Mouse (Mus musculus) brain, adult 2 months (tissue): Measurements from ENCODE around the gene Dock9.
A peak's percentile ranks its signal among the peaks of the same experiment; 100 is the strongest.

Experiments used
- DNase-seq: peaks from one replicate; pipeline ENCODE4 v3.0.0; 2011; ENCODE audit warnings: low read depth, low spot score

Dock9 gene

DNA sequence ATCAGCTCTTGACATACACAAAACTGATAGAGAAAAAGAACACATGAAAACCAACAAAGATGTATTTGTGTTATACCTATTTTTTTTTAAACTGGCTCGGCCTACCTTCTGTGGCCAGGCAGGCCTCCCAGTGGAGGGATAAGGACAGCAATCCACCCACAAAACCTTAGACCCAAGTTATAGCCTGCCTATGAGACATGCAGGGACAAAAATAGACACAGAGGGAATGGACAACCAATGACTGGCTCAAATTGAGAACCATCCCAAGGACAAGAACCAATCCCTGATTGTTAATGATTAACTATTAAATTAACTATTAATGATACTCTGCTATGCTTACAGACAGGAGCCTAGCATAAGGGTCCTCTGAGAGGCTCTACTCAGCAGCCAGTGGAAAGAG is 133.7 kb downstream of the Dock9 start:
- no peak for DNase-seq

DNA sequence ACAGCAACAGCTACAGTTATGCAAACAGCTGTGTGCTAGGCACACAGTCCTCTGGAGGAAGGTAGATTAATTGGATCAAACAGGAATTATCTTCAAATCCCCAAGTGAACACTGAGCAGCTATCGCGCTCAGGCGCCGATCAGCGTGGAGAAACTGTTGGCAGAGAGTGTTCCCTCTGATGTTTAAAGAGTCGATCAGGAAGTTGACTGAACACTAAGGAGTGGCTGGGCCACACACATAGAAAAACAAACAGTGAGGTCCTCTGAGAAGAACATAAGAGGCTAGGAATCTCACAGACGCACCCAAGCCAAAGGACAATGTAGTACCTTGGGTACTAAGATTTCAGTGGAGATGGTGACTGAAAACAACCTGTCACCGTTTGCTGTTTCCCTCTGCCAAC is 136.7 kb downstream of the Dock9 start:
- DNase-seq: no peak

DNA sequence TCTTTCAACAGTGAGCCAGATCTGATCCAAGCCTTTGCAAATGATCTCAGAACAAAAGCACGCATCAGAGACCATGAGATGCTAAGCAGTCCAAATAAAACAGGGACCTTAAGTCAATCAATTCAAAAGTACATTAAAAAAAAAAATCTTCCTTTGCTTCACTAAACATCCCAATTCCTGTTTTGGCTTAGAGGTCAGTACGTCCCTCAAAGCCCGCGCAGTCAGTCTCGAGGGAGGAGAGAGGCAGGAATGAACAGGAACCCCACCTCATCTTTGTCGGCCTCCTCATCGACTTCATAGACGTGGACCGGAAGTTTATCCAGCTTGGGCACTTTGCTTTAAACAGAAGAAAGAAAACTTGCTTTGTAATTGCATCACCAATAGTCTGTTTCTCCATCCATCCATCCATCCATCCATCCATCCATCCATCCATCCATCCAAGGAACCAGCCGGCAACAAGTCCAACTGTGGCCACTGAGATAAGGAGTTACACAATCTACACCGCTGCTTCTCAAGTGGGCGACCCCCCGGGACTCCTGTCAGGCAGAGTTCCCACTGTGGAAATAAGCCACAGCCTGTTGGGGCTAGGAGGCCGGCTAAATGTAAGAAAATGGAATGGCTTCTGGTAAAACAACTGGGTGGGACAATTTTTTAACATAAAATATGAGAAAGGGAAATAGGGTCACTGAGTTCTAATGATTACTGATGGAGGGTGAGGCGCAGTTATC is 137.3 kb downstream of the Dock9 start:
- DNase-seq: no peak

DNA sequence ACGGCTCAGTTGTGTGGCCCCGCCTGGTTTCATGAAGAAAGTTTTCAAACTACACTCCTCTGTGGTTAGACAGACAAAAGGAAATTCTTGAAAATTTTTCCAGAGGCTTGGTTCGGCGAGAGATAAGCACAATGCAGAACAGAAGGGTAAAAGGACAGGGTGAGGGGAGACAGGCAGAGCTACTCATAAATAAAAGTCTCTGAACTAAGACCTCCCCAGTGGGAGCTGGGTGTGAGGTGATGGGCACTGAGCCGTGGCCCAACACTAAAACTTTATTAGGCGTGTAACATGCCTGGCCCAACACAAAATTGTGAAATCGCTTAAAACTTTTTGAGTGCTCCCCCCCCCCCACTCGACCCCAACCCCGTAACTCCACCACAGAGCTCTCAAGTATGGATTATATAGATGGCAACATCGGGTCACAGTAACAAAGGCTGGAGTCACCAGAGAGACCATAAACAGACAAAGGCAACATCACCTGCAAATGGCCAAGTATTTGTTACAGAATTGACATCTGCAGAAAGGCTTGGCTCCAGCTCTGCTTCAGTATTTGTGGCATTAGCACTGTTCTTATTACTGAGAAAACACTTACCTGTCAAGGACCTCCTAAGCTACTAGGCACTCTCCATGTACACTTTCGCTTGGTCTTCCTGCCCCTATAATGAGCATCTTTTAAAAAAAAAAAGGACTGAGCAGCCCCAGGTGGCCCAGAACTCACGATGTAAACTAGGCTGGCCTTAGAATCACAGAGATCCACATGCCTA is 138.4 kb downstream of the Dock9 start:
- no peak for DNase-seq

DNA sequence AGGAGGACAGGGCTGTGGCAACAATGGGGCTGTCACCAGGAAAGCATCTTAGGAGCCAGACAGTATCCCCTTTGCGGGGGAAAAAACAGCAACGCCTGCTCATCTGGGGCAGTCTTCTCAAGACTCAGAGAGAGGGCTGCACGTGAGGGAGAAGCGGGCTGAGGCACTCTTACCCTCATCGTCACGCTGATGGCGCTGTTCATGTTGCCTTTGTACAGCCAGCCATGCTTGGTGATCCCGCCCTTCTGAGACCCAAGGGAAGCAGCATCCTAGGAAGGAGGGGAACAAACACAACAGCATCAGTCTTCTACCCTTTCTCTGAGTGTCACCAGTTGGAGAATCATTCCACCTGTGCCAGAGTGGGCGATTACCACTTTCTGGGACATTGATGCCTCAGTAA is 139.1 kb downstream of the Dock9 start:
- DNase-seq: no peak

DNA sequence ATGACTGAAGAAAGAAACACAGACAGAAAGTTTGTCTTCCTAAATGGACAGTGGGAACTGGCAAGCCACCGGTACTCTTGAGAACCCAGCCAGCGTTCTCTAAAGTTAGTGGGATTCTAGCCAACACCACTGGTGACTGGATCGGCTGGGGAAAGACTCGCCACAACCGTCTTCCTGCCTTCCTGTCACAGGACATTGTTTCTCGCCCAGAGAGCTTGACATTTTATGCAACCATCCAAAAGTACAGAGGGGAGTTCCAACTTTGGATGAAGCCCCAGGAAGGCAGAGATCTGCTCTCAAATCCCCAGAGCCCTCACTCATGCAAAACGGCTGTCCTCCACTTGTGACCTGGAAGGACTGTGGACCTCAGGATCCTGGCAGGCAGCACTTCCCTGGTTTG is 140.0 kb downstream of the Dock9 start:
- DNase-seq: no peak

DNA sequence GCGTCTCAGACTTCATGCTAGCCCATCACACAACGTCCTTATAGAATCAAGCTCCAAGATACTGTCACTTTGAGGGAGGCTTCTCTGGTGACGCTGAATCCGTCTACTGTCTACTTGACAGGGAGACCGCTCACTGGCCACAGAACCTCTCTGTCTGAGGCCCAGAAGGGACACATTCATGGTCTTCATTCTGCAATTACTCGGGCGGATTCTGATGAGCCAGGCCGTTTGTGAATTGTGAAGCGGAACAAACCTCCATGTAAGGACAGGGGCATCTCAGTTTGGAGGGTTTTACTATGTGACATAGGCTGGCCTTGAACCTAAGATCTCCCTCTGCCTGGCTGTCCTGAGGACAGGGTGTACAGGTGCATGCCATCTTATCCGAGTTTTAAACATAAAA is 140.7 kb downstream of the Dock9 start:
- DNase-seq: no peak

DNA sequence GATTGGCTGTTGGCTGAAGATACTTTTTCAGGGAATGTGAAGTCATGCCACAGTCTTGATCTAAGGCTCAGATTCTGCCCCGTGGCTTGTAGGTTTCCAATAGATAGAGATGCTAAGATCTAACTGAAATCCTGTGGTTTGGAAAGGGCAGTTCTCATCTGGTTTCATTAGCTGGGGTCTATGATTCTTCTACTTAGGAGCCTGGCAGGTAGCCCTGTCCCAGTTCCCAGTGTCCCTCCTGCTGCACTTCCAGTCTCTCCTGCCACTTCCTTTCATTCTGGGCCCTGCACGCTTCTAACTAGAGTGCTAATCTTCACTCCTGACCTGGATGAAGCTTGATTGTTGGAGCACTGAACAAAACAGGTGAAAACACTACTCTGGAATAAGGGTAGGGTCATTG is 142.7 kb downstream of the Dock9 start:
- DNase-seq: no peak

DNA sequence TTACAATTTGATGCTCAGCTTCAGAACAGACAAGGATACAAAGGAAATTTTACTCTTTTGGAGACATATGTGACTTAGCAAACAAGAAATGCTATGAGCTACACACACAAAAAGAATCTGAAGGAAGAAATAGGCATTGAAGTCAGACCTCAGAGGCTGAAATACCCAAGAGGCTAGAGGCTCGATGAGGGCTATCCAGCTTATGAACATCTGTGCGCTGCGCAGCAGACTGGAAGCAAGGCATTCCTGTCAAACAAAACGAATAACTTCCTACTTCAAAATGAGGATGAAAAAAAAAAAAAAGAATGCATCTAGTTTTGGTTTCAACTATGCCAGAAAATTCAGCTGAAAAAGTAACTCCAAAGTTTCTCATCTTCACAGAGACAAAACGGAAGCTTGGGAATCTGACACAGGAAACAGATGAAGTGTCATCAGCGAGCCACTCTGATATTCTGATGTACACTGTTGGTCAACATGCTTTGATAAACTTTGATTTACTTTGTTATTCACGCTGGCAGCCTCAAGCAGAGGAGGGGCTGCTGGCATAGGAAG is 143.1 kb downstream of the Dock9 start:
- no peak for DNase-seq

DNA sequence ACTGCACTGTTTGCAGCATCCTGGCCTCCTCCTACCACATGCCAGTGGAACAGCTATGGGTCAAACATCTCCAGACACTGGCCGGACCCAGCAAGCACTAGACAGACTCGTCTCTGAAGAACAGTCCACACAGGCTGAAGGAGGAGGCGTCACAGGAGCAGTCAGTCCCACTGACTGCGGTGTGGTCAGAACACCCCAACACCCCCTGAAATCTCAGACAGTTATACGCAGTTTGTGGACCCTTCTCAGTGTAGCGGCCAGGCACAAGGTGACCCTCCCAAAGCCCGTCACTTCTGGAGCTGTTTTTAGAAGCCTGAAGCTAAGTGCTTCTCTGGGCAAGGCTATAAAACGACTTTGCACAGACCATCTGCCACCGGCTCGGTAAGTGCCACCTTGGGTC is 143.9 kb downstream of the Dock9 start:
- DNase-seq: no peak

DNA sequence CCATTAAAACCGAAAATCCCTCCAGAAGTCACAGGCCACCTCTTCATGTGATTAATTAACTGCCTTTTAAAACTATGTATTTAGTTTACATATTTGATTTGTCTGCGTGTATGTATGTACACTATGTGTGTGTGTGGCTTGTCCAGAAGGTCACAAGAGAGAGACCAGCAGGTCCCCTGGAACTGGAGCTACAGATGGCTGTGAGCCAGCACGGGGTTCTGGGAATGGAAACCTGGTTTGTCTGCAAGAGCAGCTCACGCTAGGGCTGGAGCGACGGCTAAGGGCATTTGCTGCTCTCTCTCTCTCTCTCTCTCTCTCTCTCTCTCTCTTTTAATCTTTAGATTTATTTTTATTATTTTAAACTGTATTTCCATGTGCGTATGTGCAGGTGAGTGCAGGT is 144.4 kb downstream of the Dock9 start:
- DNase-seq: peak; percentile 95

DNA sequence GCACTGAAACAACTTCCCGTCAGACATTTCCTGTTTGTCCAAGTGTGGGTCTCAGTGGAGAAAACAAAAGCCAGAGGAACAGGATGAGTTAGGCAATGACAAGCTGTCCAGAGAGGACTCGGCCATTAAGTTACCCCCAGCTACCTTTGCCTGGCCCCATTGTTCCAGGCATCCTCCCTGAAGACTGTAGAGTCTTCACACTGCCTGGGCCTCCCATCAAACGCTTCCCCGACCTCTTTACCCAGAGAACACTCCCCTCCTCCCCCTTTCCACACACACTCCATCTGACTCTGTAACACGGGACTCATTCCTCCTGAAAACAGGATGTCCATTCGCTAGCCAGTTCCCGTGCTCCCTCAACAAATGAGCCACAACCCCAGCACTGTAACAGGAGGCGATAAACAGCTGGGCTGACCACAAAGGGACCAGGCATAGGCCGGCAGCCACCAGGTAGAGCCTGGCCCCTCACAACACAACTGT is 149.0 kb downstream of the Dock9 start:
- no peak for DNase-seq

DNA sequence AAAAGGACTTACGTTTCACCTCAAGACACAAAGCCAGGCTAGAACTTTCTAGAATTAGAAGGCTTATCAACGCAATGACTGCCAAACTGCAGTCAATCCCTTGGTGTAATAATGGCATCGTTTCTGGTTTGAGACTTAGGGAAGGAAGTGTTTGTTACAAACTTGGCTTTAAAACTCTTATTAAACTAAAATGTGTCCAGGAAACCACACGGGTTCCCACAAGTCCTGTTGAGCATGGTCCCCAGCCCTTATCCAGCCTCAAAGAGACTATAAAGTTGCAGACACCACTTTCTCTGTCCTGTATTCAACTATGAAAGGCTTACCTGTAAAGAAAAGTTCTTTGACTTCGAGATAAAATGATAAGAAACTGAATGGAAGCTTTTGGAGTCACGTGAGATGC is 149.9 kb downstream of the Dock9 start:
- DNase-seq: no peak

DNA sequence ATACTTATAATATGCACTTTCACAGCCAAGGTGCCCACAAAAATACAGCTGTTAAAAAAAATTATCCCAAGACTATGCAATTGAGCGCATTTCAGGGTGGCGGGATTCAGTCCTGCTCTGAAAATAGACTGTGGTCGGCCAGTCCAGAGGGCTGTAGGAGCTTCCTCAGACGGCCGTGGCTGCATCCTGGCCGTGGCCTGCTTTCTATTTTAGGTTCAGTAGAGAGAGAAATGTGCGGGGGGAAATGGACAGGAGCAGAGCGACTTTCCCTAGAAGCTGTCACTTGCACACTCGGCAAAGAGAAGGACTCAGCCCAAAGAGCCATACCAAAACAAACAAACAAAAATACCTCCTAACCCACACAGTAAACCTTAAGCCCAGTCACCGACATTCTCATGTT is 151.0 kb downstream of the Dock9 start:
- peak; percentile 80 for DNase-seq

DNA sequence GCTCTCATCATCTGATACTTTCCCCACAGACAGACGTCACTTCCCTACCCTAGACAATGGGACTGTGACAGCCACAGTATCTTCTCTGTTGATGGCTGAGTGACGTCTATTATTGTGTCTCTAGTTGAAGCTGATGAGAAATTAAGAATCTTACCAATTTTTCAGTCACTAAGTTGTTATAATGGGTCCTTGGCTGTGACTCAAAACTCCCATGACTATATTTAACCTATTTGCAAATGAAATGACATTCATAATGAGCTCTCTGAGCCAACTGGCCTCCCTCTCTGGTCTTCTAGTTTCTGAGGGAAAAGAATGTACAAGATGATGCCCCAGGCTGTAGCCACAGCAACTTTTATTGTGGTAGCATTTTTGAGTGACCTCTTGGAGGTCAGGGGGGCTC is 153.3 kb downstream of the Dock9 start:
- no peak for DNase-seq

DNA sequence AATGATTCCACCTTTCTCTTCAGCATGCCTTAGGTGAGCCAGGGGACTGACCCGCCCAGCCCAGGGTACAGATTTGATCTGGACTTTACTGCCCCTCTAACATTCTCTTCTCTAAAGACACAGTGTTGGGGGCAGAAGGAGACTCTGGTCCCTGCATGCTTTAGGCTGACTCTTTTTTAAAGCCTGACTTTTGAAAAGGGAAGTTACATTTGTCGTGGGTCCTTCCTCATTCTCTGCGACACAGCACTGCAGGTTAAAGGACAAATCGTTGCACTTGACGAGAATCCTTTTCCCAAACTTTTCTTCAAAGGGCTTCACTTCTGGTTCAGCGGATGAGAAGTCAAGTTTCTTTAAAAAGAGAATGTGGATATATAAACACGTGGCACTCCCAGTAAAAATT is 156.4 kb downstream of the Dock9 start:
- no peak for DNase-seq

DNA sequence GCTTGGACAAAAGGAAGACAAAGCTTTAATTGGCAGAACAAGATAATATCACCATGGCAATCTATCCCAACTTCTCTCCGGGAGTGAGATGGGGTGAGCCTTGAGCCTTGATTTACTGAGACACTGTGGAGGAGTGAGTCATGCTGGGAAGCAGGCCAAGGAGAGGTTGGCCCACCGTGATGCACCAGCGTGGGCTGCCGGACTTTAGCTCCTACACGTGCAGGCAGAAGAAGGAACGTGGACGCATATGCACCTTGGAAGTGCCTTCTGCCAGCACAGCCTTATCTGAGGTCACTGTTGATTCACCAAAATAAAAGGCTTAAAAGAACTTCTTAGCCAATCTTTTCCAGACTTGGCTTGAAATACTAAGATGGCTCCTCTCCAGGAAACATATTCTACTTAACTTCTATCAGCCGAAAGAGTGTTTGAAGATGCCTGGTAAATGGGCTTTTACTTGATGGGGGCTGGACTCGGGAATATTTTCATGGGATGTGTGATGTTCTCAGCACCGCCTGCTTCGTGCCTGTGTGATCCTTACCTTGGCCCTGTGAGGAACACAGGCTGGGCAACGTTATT is 160.6 kb downstream of the Dock9 start:
- peak; percentile 80 for DNase-seq

DNA sequence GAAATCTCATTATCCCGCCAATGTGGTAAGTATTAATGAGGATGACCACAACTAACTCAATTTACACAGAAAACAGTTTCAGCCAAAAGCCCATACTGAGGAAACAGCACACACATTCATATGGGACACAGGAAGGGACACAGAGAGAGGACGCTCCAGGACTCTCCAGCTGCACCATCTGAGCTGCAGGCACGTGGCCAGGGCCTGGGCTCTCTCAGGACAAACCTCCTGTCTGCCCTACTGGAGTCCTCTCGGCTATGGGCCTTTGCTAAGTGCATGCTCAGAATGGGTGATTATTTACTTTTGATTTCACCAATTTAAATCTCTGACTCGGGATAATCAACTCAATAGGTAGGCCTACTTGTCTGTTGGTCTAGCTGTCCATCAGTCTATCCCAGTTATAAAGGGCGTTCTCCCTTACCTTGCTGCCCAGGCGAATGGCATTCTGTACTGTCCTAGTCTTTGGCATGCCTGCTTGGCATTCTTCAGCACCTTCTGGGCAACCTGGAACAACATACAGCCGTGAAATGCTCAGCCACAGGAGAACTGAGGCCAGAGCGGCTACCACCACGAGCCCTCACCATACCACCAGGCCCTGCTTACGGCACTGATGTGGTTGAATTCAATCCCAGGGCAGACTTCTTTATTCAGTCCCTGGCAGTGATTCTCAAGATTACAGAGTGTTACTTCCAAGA is 162.8 kb downstream of the Dock9 start:
- peak; percentile 93 for DNase-seq

DNA sequence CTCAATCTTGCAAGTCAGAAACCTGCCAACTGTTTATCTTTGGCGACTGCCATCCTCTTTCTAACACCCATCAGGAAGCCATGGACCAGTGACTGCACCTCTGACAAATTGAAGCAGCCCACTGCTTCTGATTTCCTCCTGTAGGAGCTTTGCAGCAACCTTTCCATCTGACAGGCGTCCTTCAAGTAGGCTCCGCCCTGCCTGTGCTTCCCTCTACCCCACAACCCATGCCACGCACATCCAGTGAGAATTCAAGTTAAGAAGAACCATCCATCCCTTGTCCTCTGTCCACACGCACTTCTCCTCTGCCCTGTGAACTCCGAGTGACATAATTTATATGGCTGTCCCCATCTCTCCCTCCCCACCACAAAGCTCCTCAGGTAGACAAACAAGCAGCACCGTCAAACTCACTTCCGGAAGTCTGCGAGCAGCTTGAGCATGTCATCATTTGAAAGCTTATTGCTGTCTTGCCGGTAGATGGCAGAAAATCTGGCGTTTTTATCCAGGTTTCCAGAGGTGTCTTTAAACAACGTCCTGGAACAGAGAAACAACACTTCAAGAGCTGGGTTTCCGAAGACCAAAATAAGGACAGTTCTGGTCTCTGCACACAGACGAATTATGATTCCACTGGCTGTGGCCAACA is 163.4 kb downstream of the Dock9 start:
- peak; percentile 76 for DNase-seq

DNA sequence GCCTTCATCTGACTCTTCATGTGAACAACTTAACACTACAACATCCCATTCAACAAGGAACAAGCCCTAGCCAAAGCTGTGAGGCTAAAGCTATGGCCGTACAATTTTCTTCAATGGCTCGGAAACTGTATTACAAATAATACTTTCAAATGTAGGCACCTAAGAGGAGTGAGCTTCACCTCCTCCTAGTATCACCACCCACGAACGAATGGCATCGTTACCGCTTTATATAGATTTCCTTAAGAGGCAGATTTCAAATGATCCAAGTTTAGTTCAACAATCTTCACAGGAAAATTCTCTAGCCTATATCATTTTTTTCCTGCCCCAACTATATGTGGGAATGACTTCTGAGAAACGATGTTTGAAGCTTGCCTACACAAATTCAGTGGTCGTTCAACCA is 165.7 kb downstream of the Dock9 start:
- DNase-seq: peak; percentile 64

DNA sequence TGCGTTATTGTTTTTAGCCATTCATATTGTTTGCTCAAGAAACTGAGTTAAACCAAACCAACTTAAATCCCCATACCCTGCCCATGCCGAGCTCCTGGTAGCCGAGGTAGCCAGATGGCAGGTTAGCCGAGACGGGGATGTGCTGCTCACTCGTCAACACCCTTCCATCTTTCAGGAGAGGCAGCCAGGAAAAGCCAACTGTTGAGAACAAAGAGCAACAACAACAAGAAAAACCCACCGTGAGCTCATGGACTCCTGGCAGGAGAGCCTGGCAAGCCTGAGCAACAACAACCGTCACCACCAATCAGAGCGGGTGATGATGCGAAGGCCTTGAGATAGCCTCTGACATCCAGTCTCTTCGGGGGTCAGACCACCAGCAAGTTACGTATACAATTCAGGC is 170.9 kb downstream of the Dock9 start:
- DNase-seq: peak; percentile 74
